Mouse (Mus musculus) megakaryocyte, embryonic 14.5 days (primary cell): ENCODE results near the gene Vps35l.

Experiments
- FLI1 ChIP-seq: IDR thresholded peaks from 2 replicates; pipeline ENCODE4 v1.6.1; 2012; ENCODE audit warnings: low read length, inconsistent platforms, mixed read lengths
- GATA1 ChIP-seq: IDR thresholded peaks from 3 replicates; pipeline ENCODE4 v1.6.1; 2012; ENCODE audit warnings: mixed read lengths, low read length, inconsistent platforms, borderline replicate concordance

- no peak for TF ChIP-seq FLI1
- TF ChIP-seq GATA1 = no peak
Measured at GRCm38 (mm10) chr7:118773027-118773426, 33.0 kb downstream of the Vps35l start.
